Comparison of ENCODE assay signal across 13 mouse cellular contexts in genomic region chr13:99414352-99414742, GRCm38 (mm10).
DNase-seq lines count a peak whose midpoint lies in the region; ATAC-seq and TF ChIP-seq lines count a peak whose summit lies in the region.
"Had no signal": no experiment of that assay in that cellular context is flagged by ENCODE, and none has a peak within 500 bp of the region (broad histone marks: within the 10 kb centered on the region; RNA-seq: fewer than 3 reads in every experiment).

No protein-coding gene starts in this region.

- peaks cover 53% of the 10 kb centered on the region for H3K4me1 ChIP-seq in forebrain, embryonic 10.5 days
- peaks cover 21% of the 10 kb centered on the region for H3K4me1 ChIP-seq in forebrain, embryonic 15.5 days
- no peaks in the 10 kb centered on the region for H3K4me1 ChIP-seq in lung, embryonic 14.5 days (ENCODE audit: insufficient read depth)
- H3K4me1 ChIP-seq in hindbrain, embryonic 11.5 days (replicated peaks; ENCODE audit: control insufficient read depth, insufficient read depth, low read length), result peaks cover 14% of the 10 kb centered on the region

- H3K79me2 ChIP-seq in myocyte (ENCODE audit: control insufficient read depth, insufficient read depth), result no peaks in the 10 kb centered on the region

- H3K27me3 ChIP-seq in forebrain, embryonic 10.5 days (ENCODE audit: poor library complexity, severe bottlenecking), result no peaks in the 10 kb centered on the region
- no peaks in the 10 kb centered on the region for H3K27me3 ChIP-seq in forebrain, embryonic 15.5 days
- no peaks in the 10 kb centered on the region for H3K27me3 ChIP-seq in lung, embryonic 14.5 days (ENCODE audit: insufficient read depth, low read length)
- H3K27me3 ChIP-seq in hindbrain, embryonic 11.5 days (ENCODE audit: control insufficient read depth, insufficient read depth, low read length), result no peaks in the 10 kb centered on the region
- no peaks in the 10 kb centered on the region for H3K27me3 ChIP-seq in myocyte (ENCODE audit: control insufficient read depth, insufficient read depth, insufficient read length)
- H3K27me3 ChIP-seq: stomach, embryonic 15.5 days had no signal

- DNase-seq in forebrain, embryonic 10.5 days (ENCODE audit: extremely low spot score, low spot score), result no peak
- no peak for DNase-seq in lung, embryonic 14.5 days
- DNase-seq in lung, postnatal 10 days, result no peak
- DNase-seq in hindbrain, embryonic 11.5 days (ENCODE audit: low spot score), result no peak
- no peak for DNase-seq in left cerebral cortex, postnatal 4 days
- DNase-seq: cerebellum, adult 18-20 months; gastrocnemius, postnatal 36 days had no signal

- peaks cover 92% of the 10 kb centered on the region for H3K36me3 ChIP-seq in forebrain, embryonic 10.5 days (replicated peaks)
- H3K36me3 ChIP-seq in forebrain, embryonic 15.5 days, result peaks cover 14% of the 10 kb centered on the region; the same call in 1 of the 2 replicates
- H3K36me3 ChIP-seq in lung, embryonic 14.5 days (ENCODE audit: insufficient read depth), result peaks cover 55% of the 10 kb centered on the region
- no peaks in the 10 kb centered on the region for H3K36me3 ChIP-seq in hindbrain, embryonic 11.5 days (ENCODE audit: control insufficient read depth, insufficient read depth, low read length)
- peaks cover 22% of the 10 kb centered on the region for H3K36me3 ChIP-seq in myocyte (ENCODE audit: control insufficient read depth, insufficient read depth)

- intact Hi-C loops in left cerebral cortex, postnatal 4 days (cut with DNase I), result no loop called here

- no peak overlapping the region for H3K9ac ChIP-seq in forebrain, embryonic 15.5 days (replicated peaks)
- no peak overlapping the region for H3K9ac ChIP-seq in lung, embryonic 14.5 days
- H3K9ac ChIP-seq in hindbrain, embryonic 11.5 days (ENCODE audit: low read depth, low read length), result no peak overlapping the region
- H3K9ac ChIP-seq: liver, embryonic 14.5 days; stomach, embryonic 15.5 days had no signal

- no peak overlapping the region for H3K4me3 ChIP-seq in forebrain, embryonic 10.5 days
- no peak overlapping the region for H3K4me3 ChIP-seq in forebrain, embryonic 15.5 days
- no peak overlapping the region for H3K4me3 ChIP-seq in lung, embryonic 14.5 days (ENCODE audit: low read depth, low read length)
- no peak overlapping the region for H3K4me3 ChIP-seq in hindbrain, embryonic 11.5 days (ENCODE audit: low read depth, low read length)
- H3K4me3 ChIP-seq in myocyte, result no peak overlapping the region
- H3K4me3 ChIP-seq: stomach, embryonic 15.5 days had no signal

- ATAC-seq in forebrain, embryonic 15.5 days (replicated peaks), result no peak
- ATAC-seq in lung, embryonic 14.5 days (ENCODE audit: insufficient read depth), result no peak
- ATAC-seq in hindbrain, embryonic 11.5 days (ENCODE audit: low FRiP score), result peak; percentile 28
- ATAC-seq in CD4-positive, CD25-positive, alpha-beta regulatory T cell, adult 4 months, result no peak
- ATAC-seq: forebrain, embryonic 16.5 days had no signal

- TF ChIP-seq CTCF in lung, embryonic 14.5 days (IDR thresholded peaks at IDR 0.05; ENCODE audit: low read depth), result peak; percentile 1; the same call in 1 of the 2 replicates

- 41% methylated on average over 10 of the region's 10 CpGs for WGBS in forebrain, embryonic 10.5 days
- 48% methylated on average over 10 of the region's 10 CpGs for WGBS in forebrain, embryonic 15.5 days
- 66% methylated on average over 10 of the region's 10 CpGs for WGBS in lung, embryonic 14.5 days
- 38% methylated on average over 10 of the region's 10 CpGs for WGBS in hindbrain, embryonic 11.5 days

- H3K4me2 ChIP-seq in forebrain, embryonic 15.5 days (replicated peaks), result no peak overlapping the region
- no peak overlapping the region for H3K4me2 ChIP-seq in lung, embryonic 14.5 days
- H3K4me2 ChIP-seq in hindbrain, embryonic 11.5 days (replicated peaks; ENCODE audit: low read depth, low read length), result no peak overlapping the region
- H3K4me2 ChIP-seq in myocyte (ENCODE audit: low read depth), result no peak overlapping the region
- H3K4me2 ChIP-seq: stomach, embryonic 15.5 days had no signal

- H3ac ChIP-seq in myocyte (ENCODE audit: control insufficient read depth, insufficient read length), result no peak overlapping the region

- no peak for TF ChIP-seq POLR2A in myocyte (IDR thresholded peaks at IDR 0.05; ENCODE audit: insufficient read length, low read depth)

- peak overlapping the region; percentile 80 for H3K27ac ChIP-seq in forebrain, embryonic 10.5 days
- H3K27ac ChIP-seq in forebrain, embryonic 15.5 days (replicated peaks), result no peak overlapping the region
- H3K27ac ChIP-seq in lung, embryonic 14.5 days (ENCODE audit: low read depth), result no peak overlapping the region
- H3K27ac ChIP-seq in hindbrain, embryonic 11.5 days (ENCODE audit: low read depth, low read length), result peak overlapping the region; percentile 52
- H3K27ac ChIP-seq: liver, embryonic 14.5 days had no signal

- H3K9me3 ChIP-seq in forebrain, embryonic 10.5 days, result no peaks in the 10 kb centered on the region
- H3K9me3 ChIP-seq in forebrain, embryonic 15.5 days, result no peaks in the 10 kb centered on the region
- no peaks in the 10 kb centered on the region for H3K9me3 ChIP-seq in lung, embryonic 14.5 days (ENCODE audit: low read depth, low read length)
- H3K9me3 ChIP-seq in hindbrain, embryonic 11.5 days (ENCODE audit: control insufficient read depth, low read length), result no peaks in the 10 kb centered on the region
- H3K9me3 ChIP-seq: stomach, embryonic 15.5 days had no signal

TF ChIP-seq in myocyte, 11 proteins besides CTCF, POLR2A, EP300 and RAD21:
- TF ChIP-seq MYOG (IDR thresholded peaks at IDR 0.05; ENCODE audit: control insufficient read depth in 1 of 3, insufficient read depth in 1 of 3, insufficient read length in 2 of 3, low read depth in 2 of 3), result peak in 2 of 3 experiments; percentile 74 to 82
- TF ChIP-seq MAX (IDR thresholded peaks at IDR 0.05; ENCODE audit: low read depth), result no peak
- peak in 2 of 3 experiments; percentile 58 to 62 for TF ChIP-seq MYOD1 (IDR thresholded peaks at IDR 0.05; ENCODE audit: control insufficient read depth in 1 of 3, insufficient read length in 2 of 3, low read depth in 2 of 3)

Comparison
In these comparisons a context has a peak if more than half of its experiments do, and no peak if none do; other contexts are left out.
1. H3K27ac ChIP-seq: peak in forebrain, embryonic 10.5 days (single experiment) and hindbrain, embryonic 11.5 days (single experiment); none in forebrain, embryonic 15.5 days (single experiment) and lung, embryonic 14.5 days (single experiment).